Mouse (Mus musculus): ENCODE data around the gene Ramac.

The Ramac gene

GRCm38 (mm10) chr7:81777667-81778218 lies 15.0 kb downstream of the Ramac start:
- in situ Hi-C loops (cut with MboI): loop anchor here (25.0 kb wide), 1 partner anchor 335 kb away; no protein-coding TSS in a partner anchor

- in situ Hi-C loops (cut with MboI): loop anchor here (25.0 kb wide), 1 partner anchor 324 kb away; no protein-coding TSS in a partner anchor
Observed at GRCm38 (mm10) chr7:81788536-81788935, 25.8 kb downstream of the Ramac start.

- in situ Hi-C loops (cut with MboI): loop anchor here (25.0 kb wide), 1 partner anchor 323 kb away; no protein-coding TSS in a partner anchor
Observed at GRCm38 (mm10) chr7:81789095-81789757, 26.5 kb downstream of the Ramac start, which contains the start of gene 3110040N11Rik. 3110040N11Rik (minus strand) TSS chr7:81789478.

GRCm38 (mm10) chr7:81806067-81806466 lies 43.3 kb downstream of the Ramac start:
- in situ Hi-C loops (cut with MboI): no loop called here
